Mouse (Mus musculus) liver, postnatal 0 days (tissue): ENCODE measurements around the gene Atp13a3.

Experiments
- CTCF ChIP-seq: sonication (generic); IDR thresholded peaks from 2 replicates; pipeline ENCODE4 v1.5.1; 2016; ENCODE audit warnings: antibody characterized with exemption, low read depth
- EP300 ChIP-seq: IDR thresholded peaks from 2 replicates; pipeline ENCODE4 v1.6.1; 2016; ENCODE audit warnings: antibody characterized with exemption, low read depth, mild to moderate bottlenecking

GRCm38 (mm10) chr16:30433148-30433547 lies 27.4 kb upstream of the Atp13a3 start:
- TF ChIP-seq CTCF (no peak), EP300 (no peak)
